7 mouse cellular contexts compared by ENCODE assay signal in genomic region chr5:25666108-25666507, GRCm38 (mm10). TPM values are rescaled to one million over a fixed set of nuclear protein-coding genes. Genes with fewer than 3 reads are reported as not detected.
A peak's percentile ranks its signal among the peaks of the same experiment; 100 is the strongest.
DNase-seq lines count a peak whose midpoint lies in the region; TF ChIP-seq lines count a peak whose summit lies in the region.

No protein-coding gene starts in this region.

- H3K36me3 ChIP-seq in E14TG2a.4 (ENCODE audit: insufficient read depth, low read length), result peaks cover 23% of the 10 kb centered on the region

- peak overlapping the region; percentile 17; the same call in 1 of the 2 replicates for H3K4me3 ChIP-seq in E14TG2a.4 (replicated peaks; ENCODE audit: low read length)

- no peaks in the 10 kb centered on the region for H3K27me3 ChIP-seq in E14TG2a.4 (ENCODE audit: insufficient read depth, low read length)

- peaks cover 56% of the 10 kb centered on the region for H3K4me1 ChIP-seq in E14TG2a.4 (replicated peaks; ENCODE audit: low read depth, low read length)

- no peak for TF ChIP-seq CTCF in E14TG2a.4 (conservative IDR thresholded peaks at IDR 0.05; ENCODE audit: low read length)

- DNase-seq in Muller cell, postnatal 12 days (ENCODE audit: inconsistent ontology term), result peak; percentile 81
- peak; percentile 18 to 55 for DNase-seq in frontal cortex, adult 2 months (ENCODE audit: extremely low spot score in 1 of 2, low spot score in 1 of 2)
- peak; percentile 1 to 58 for DNase-seq in left cerebral cortex, adult 8-10 months (ENCODE audit: low spot score in 2 of 2)
- peak; percentile 21 for DNase-seq in right cerebral cortex, postnatal 25 days
- DNase-seq in cerebellum, adult 9-11 months, result no peak
- no peak for DNase-seq in adrenal gland, postnatal 25 days

- H3K9me3 ChIP-seq in E14TG2a.4 (ENCODE audit: low read length), result 0 out of 2 replicates have a peak, but pooled peaks cover 6% of the 10 kb centered on the region

RNA-seq across cellular contexts. Expression of gene Xrcc2, which starts 39.5 kb away (rescaled TPM):
- polyA plus RNA-seq in frontal cortex, adult 2 months (2012; rRNA removed), result 5.3 and 5.4 TPM in 2 replicates
- total RNA-seq in left cerebral cortex, adult 8-10 months (2022), result 1 to 10 TPM; 5.8 to 7.3 (median 6.8) TPM
- total RNA-seq in adrenal gland, postnatal 25 days (2021), result 6.1 and 6.8 TPM in 2 replicates

Comparison
In these comparisons a context has a peak if more than half of its experiments do, and no peak if none do; other contexts are left out.
1. DNase-seq: peak in Muller cell, postnatal 12 days (single experiment), frontal cortex, adult 2 months (2 of 2), left cerebral cortex, adult 8-10 months (2 of 2) and right cerebral cortex, postnatal 25 days (single experiment); none in cerebellum, adult 9-11 months (single experiment) and adrenal gland, postnatal 25 days (single experiment).